Mouse (Mus musculus): ENCODE measurements around the gene Slc6a17.

- TF ChIP-seq POLR2A (IDR thresholded peaks at IDR 0.05; ENCODE audit: borderline replicate concordance, extremely low read depth, insufficient read depth, insufficient read length, poor library complexity, severe bottlenecking) (no peak), CTCF (IDR thresholded peaks at IDR 0.05; ENCODE audit: borderline replicate concordance, extremely low read depth, insufficient read depth, insufficient read length) (no peak)
These were observed 15.7 kb upstream of the Slc6a17 start for GRCm38 (mm10) chr3:107533532-107533931.

Data from brain, embryonic 14.5 days (tissue).